Mouse (Mus musculus) kidney, embryonic 16.5 days (tissue): ENCODE measurements around the gene Dthd1. TPM values are rescaled to one million over a fixed set of nuclear protein-coding genes. Genes with fewer than 3 reads are reported as not detected.

Source experiments
- polyA plus RNA-seq: library from polyadenylated mRNA; unstranded; fragments of >200 nt; fragmentation: Nextera tagmentation; extraction: Ambion mirVana; gene quantifications from 2 replicates; pipeline ENCODE4 v1.2.1, GENCODE M21; 2015

Dthd1 gene
- polyA plus RNA-seq, 1 experiment from 2014 or later: not detected

Other genes with a start within 250 kb of the Dthd1 start
- gene Arap2, start 47.7 kb upstream of the Dthd1 start, polyA plus RNA-seq: 2.0 and 2.9 TPM in 2 replicates